Mouse (Mus musculus) thymus, postnatal 10 days (tissue): ENCODE data around the gene Fuz.

Experiments
- DNase-seq, 2 experiments: peaks; one replicate each; pipeline ENCODE4 v3.0.0; 2021; ENCODE audit warnings: low spot score in 2 of 2

Gene Fuz

DNA sequence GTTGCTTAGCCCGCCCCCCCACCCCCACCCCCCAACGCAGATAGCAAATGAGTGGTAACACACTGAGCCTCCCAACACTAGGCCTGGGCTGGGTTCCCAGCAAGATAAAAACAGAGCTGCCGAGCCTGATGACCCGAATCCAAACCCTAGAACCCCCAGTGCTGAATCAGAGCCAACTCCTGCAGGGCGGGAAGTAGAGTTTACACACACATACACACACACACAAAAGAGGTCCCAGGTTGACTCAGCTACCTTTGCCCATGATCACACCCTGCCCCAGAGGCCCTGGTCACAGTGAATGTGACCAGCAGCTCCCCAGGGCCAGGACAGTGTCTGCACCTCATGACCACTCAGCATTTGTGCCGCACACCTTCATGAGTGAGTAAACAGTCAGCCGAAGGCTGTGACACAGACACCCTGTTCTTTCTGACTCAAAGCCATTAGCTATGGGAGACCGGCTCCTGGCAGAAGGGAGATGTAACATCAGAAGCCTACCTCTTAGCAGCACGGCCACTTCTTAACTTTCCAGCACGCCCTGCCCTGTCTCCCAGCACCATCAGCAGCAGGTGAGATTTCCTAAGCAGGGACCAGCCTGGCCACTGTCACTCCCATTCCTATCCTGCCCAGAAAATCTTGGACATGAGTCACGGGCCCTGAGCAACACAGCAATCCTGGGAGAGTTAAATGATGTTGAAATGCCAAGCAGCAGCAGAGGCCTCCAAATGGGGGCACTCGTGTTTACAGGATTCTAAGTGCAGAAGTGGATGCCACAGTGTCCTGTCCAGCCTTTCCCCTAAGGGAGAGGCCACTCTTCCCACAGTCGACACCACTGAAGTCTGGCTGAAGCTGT lies 7.4 kb upstream of the Fuz start:
- no peak for DNase-seq

DNA sequence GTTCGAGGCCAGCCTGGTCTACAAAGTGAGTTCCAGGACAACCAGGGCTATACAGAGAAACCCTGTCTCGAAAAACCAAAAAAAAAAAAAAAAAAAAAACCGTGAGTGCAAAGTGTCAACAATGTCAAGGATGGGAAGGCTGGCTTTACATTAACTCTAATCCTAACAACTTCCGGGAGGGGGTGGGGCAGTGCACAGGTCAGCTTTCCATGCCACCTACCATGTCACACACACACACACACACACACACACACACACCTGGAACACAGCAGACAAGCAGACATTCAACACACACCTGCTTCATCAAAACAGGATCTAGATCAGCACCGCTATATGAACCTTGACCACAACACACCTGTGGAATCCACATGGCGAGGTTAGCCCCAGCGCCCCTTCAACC lies 5.7 kb upstream of the Fuz start:
- DNase-seq = no peak

DNA sequence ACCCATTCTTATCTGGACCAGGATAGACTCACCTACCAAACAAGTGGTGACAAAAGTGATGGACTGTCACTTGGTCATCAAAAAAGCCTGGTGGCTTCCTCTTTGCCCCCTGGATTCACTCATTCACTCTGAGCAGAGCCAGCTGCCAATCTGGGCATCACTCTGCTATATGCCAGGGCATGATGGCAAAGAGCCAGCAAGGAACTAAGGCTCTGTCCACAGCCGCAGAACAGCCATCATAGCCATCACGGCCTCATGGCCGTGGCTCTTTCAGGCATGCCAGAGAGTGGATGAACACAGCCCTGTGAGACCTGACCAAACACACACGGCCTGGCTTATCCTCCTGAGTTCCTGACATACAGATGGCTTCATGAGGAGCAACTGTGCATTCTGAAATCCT lies 5.1 kb upstream of the Fuz start:
- DNase-seq = no peak

- DNase-seq = no peak
Observed at GRCm38 (mm10) chr7:44891611-44892010, 4.3 kb upstream of the Fuz start.

GRCm38 (mm10) chr7:44892276-44892921 lies 3.5 kb upstream of the Fuz start, which contains the start of gene Med25:
Med25 (minus strand) TSS chr7:44892712.
- peak; percentile 81 to 82 for DNase-seq

DNA sequence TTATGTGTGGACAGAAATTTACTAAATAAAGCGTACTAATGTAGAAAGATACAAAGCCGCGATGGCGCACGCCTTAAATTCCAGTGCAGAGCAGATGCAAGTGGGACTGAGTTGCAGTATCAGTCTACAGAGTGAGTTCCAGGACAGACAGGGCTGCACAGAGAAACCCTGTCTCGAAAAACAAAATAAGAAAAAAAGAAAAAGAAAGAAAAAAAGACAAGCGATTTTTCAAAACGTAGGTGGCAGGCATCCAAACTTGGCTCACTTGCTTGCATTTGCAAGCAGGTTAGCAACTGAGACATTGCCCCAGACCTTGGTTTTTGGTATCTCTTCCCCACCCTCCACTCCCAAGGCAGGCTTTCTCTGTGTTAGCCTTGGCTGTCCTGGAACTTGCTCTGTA lies 2.7 kb upstream of the Fuz start:
- DNase-seq = no peak

GRCm38 (mm10) chr7:44894175-44894574 lies 1.7 kb upstream of the Fuz start:
- DNase-seq = no peak

- no peak for DNase-seq
Observed at GRCm38 (mm10) chr7:44895206-44895592, 680 bp upstream of the Fuz start.

DNA sequence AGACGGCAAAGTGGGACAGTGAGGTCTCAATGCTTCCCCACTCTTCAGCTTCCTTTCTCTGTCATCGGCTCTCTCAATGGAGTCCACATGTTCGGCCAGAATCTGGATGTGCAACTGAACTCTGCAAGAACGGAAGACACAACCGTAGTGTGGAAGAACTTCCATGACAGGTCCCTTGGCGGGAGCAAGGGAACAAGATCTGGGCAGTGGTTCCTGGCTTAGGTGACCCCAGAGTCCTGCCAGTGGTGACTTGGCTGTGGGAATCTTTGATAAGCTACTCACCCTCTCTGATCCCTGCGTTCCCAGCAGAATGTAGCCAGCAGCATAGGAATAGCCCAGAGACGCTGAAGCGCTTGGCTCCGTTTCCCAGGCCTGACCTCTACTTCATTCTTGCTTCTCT lies 620 bp downstream of the Fuz start:
- no peak for DNase-seq

GRCm38 (mm10) chr7:44898607-44899006 lies 2.7 kb downstream of the Fuz start:
- DNase-seq = no peak

DNA sequence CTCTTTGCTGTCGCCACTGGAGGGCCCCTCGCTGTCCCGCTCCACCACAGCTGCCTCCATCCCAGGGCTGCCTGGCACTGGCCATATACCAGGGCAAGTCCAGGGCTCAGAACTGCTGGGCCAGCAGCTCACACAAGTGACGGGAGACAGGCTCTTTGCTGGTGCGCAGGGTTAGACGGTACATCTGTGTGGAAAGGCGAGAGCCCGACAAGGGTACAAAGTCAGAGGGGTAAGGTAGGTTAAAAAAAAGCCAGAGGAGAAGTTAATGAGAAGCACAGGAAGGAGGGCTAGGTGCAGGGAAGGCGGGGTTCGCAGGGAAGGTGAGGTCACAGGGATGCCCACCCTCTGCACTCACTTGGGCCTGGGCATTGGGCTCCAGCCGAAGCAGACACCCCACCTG lies 4.8 kb downstream of the Fuz start:
- DNase-seq = no peak

DNA sequence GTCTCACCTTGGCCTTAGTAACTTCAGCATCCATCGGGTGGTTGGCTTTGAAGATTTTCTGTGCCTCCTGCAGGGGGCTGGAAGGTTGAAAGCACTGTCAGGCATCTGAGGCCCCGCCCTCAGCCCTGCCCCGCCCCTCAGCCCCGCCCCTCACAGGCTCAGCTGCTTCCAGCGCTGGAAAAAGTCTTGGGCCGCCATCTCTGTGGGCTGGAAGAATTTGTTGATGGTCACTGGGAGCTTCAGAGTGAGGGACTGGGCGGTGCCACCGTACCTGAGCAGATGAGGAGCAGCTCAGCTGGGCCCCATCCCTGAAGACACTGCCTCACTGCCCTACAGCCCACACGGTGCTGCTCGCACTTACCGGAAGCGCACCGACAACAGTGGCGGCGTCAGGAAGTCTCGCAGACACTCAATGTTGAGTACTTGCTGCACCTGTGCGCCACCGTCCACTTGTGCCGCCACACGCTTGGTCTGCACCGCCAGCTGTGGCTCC lies 5.4 kb downstream of the Fuz start:
- peak; percentile 64 to 67 for DNase-seq

DNA sequence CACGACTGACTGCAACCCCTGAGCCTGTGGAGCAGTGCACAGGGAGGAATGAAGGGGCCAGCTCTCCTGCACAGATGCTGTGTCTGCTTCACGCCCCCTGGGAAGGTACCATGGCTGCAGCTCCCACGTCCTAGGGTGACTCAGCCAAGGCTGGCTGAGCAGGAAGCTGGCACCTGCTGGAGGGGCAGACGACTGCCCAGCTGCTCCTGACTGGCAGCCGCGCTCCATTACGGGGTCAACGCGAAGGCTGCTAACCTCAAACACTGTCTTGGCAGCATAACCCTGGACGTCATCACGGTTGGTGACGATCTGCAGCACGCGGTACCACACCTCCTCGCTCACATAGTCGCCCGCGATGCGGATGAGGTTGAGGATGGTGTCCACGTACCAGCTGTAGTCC lies 9.6 kb downstream of the Fuz start:
- DNase-seq = no peak

DNA sequence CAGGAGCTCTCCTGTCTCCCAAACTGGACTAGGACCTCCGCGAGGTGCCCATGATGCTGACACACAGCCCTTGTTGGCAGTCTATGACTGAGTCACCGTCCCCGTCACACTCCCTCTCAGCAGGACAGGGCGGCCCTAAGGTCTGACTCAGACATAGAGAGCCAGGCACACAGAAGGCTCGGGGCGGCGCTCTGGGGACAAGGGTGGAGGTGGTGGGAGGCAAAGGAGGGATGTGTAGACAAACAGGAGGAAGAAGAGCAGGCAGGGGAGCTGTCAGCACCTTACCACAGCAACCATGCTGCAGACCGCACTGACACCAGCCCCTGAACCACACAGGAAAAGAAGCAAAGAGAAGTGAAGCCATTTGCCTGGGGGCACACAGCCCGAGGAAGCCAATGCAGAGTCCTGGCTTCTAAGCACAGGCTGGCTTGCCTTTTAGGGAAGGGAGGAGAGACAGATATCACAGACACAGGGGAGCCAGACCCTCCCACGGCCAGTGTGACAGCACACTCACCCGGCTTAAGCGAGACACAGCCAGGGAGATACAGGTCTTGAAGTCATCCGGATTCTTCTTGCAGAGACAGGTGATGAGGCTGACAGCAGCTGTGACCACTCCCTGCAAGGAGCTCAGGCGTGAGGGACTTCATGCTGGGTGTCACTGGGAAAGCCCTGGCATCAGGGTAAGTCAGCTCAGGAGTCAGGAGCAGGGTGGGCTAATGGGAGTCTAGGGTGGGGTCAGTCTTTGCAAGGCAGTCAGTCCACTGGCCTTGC lies 13.0 kb downstream of the Fuz start:
- no peak for DNase-seq

GRCm38 (mm10) chr7:44914396-44914795 lies 18.5 kb downstream of the Fuz start:
- DNase-seq = no peak

DNA sequence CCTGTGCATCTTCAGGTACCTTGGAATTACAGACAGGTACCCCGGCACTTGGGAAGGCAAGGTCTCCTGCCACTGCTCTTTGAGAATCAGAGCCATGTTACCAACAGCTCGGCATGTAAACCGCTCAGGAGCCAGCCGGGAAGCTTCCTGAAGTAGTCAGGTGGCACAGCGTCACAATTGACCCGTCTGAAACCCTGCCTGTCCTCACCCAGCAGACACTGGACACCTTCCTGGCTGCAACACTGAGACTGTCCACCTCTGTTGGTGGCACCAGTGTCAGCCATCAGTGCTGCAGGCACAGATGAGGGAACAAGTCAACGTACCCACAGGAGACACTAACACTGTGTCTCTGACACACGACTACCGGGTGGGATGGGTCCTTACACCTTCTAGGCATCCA lies 19.4 kb downstream of the Fuz start:
- DNase-seq = no peak

DNA sequence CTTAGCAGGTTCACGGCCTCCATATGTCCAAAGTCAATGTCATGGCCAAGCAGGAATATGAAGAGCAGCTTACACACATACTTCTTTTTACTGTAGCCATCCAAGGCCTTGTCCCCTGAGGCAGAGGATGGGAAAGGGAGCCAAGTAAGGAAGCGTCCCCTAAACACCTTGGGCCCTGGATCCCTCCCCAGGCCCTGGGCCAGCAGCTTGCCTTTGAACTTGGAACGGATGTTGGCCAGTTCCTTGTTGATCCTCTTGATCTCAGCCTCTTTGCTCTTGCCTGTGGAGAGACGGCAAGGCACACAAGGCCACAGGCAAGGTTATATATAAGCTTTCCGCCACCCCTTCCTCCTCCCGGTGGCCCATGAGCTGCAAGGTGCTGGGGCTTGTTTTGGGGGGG lies 20.3 kb downstream of the Fuz start:
- no peak for DNase-seq

GRCm38 (mm10) chr7:44916881-44917280 lies 21.0 kb downstream of the Fuz start:
- no peak for DNase-seq

DNA sequence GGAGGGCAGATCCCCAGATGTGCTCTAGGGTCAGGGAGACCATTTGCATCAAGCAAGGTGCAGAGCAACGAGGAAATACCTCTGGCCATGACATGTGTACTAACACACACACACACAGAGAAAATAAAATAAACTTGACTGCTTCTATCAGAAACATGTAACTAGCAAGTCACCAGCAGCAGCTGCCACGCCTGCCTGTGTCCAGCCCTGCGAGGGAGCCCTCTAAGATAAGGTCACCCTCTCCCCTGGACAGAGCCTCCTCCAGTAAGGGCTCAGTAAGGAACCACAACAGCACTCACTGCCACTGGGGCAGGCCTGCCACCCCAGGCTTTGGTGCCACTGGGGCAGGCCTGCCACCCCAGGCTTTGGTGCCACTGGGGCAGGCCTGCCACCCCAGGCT lies 22.3 kb downstream of the Fuz start:
- DNase-seq = no peak

DNA sequence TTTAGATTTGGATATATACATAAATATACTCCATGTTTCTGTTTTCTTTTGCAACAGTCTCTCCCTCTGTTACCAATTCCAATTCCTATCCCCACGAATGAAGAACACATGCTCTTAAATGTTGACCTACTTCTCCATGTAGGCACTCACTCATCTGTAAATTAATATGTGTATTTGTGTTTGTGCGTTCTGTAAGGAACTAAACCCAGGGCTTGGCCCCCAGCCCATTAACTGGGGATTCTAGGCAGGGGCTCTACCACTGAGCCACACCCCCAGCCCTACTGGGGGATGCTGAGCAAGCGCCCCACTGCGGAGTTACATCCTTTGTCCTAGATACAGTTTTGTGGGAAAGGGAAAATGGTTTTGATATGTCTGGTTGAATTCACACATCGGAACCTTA lies 23.2 kb downstream of the Fuz start:
- no peak for DNase-seq

DNA sequence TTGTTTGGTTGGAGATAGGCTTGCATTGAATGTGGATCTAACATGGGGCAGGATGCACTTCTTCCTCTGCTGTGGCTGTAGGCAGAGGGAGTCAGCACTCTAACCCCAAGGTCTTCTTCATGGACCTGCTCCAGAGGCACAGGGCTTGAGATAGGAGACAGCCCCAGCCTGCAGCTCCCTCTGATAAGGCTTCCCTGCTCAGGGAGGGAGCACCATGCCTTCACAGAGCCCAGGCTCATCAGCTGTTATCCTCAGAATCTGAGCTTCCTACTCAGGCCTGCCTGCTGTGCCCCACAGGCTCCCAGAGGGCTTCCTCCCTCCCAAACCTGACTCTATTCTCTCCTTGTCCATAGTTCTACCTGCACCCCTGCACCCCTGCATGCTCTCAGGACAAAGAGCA lies 26.7 kb downstream of the Fuz start:
- DNase-seq = no peak

DNA sequence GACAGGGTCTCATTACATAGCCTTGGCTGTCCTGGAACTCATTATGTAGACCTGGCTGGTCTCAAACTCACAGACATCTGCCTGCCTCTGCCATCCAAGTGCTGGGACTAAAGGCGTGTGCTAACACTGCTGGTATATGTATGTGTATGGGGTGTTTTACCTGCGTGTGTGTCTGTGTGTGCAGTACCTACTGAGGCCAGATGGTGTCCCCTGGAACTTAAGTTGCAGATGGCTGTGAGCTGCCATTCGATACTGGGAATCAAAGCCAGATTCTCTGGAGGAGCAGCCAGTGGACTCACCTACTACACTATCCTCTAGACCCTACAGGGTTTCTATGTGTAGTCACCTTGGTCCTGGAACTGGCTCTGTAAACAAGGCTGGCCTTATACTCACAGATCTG lies 29.6 kb downstream of the Fuz start:
- DNase-seq = no peak

- DNase-seq = no peak
Observed at GRCm38 (mm10) chr7:44928570-44928969, 32.7 kb downstream of the Fuz start.
